Mouse (Mus musculus): ENCODE data around the gene Arhgef3. TPM values are rescaled to one million over a fixed set of nuclear protein-coding genes. Genes with fewer than 3 reads are reported as not detected.

Gene Arhgef3
- polyA plus RNA-seq, 1 experiment from 2014 or later = 19.6 TPM

DNA sequence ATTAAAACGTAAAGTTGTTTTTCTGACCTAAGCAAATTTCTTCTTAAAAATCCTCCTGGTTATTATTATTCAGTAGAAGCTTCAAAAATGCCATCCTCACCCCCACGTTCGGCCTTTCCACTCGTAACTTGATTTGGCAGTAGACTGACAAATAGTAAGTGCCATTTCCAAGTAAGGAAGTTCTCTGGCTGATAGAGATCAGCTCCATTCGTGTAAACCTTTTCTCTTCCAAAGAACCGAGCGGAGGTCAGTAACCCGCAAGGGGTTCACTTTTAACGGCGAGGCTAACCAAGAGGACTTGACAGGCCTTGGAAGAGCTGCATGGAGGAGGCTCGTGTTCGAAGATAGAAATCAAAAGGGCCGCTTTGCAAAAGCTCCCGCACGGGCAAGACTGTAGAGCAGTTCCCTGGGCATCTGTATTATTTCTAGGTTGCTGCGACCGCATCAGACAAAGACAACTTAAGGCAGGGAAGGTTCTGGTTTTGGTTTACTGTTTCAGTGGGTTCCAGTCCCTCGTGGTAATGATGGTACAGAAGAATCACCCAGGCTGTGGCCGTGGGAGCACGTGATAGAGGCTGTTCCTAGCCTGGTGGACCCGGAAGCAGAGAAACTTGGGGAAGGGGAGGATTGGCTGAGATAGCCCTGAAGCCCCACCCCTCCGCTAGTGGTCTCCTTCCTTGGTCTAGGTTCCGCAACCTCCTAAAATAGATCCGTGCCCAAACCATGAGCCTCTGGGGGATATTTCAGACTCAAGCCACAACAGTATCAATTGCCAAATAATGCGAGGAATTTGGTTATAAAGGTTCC, 117.5 kb downstream of the Arhgef3 start:
- Histone ChIP-seq H3K4me3 (ENCODE audit: low read length) (no peak overlapping the region), H3K4me2 (replicated peaks; ENCODE audit: low read depth, low read length) (no peak overlapping the region), H3K4me1 (ENCODE audit: insufficient read depth, low read length) (peaks cover 25% of the 10 kb centered on the region), H3K27me3 (ENCODE audit: insufficient read depth, low read length) (no peaks in the 10 kb centered on the region), H3K9ac (replicated peaks; ENCODE audit: low read length) (no peak overlapping the region), H3K36me3 (ENCODE audit: insufficient read depth, low read length) (no peaks in the 10 kb centered on the region), H3K9me3 (ENCODE audit: low read length) (no peaks in the 10 kb centered on the region), H3K27ac (ENCODE audit: low read length) (no peak overlapping the region)
- no peak for ATAC-seq (ENCODE audit: low FRiP score, low TSS enrichment)
- WGBS = 84% methylated on average over 25 of the region's 25 CpGs

DNA sequence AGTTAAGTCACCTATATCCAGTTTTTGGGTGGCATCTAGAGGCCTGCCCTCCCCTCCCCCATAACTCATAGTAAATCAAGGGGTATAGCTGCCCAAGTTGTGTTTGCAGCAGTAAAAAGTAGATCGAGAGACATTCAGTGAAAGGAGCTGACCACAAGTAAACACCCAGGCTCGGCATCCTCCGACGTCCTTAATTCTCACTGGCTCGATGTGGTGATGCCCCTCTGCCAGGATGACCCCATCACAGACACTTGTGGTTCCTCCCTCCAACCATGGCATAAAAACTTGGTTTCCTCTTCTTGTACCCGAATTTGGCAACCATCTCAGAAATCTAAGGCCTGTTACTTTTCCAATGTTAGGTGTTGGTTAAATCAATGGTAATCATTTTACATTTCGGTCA, 118.4 kb downstream of the Arhgef3 start:
- no peak overlapping the region for H3K27ac ChIP-seq (ENCODE audit: low read length)
- H3K9ac ChIP-seq (replicated peaks; ENCODE audit: low read length) = no peak overlapping the region
- WGBS = 79% methylated on average over 7 of the region's 7 CpGs
- no peak overlapping the region for H3K4me3 ChIP-seq (ENCODE audit: low read length)
- H3K4me2 ChIP-seq (replicated peaks; ENCODE audit: low read depth, low read length) = no peak overlapping the region
- no peaks in the 10 kb centered on the region for H3K36me3 ChIP-seq (ENCODE audit: insufficient read depth, low read length)
- no peaks in the 10 kb centered on the region for H3K9me3 ChIP-seq (ENCODE audit: low read length)
- H3K27me3 ChIP-seq (ENCODE audit: insufficient read depth, low read length) = no peaks in the 10 kb centered on the region
- H3K4me1 ChIP-seq (ENCODE audit: insufficient read depth, low read length) = peaks cover 33% of the 10 kb centered on the region
- no peak for ATAC-seq (ENCODE audit: low FRiP score, low TSS enrichment)

DNA sequence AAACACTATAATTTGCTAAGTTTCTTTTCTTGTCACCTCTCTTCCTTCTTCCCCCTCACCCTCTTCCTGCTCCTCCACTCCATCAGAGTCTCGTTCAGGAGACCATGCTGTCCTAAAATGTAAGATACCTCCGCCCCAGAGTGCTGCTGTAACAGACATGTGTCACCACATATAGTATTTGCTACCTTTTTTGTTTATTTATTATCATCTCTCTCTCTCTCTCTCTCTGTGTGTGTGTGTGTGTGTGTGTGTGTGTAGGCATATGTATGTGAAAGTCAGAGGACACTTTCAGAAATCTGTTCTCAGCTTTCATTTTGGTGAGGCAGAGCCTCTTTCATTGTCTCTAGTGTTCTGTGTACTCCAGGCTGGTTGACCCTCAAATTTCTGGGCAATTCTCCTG, 119.0 kb downstream of the Arhgef3 start:
- Histone ChIP-seq H3K9ac (replicated peaks; ENCODE audit: low read length) (no peak overlapping the region), H3K36me3 (ENCODE audit: insufficient read depth, low read length) (no peaks in the 10 kb centered on the region), H3K27me3 (ENCODE audit: insufficient read depth, low read length) (no peaks in the 10 kb centered on the region), H3K4me2 (replicated peaks; ENCODE audit: low read depth, low read length) (no peak overlapping the region), H3K27ac (ENCODE audit: low read length) (no peak overlapping the region), H3K4me1 (ENCODE audit: insufficient read depth, low read length) (peaks cover 36% of the 10 kb centered on the region), H3K4me3 (ENCODE audit: low read length) (no peak overlapping the region), H3K9me3 (ENCODE audit: low read length) (no peaks in the 10 kb centered on the region)
- no peak for ATAC-seq (ENCODE audit: low FRiP score, low TSS enrichment)
- 79% methylated on average over 2 of the region's 2 CpGs for WGBS

DNA sequence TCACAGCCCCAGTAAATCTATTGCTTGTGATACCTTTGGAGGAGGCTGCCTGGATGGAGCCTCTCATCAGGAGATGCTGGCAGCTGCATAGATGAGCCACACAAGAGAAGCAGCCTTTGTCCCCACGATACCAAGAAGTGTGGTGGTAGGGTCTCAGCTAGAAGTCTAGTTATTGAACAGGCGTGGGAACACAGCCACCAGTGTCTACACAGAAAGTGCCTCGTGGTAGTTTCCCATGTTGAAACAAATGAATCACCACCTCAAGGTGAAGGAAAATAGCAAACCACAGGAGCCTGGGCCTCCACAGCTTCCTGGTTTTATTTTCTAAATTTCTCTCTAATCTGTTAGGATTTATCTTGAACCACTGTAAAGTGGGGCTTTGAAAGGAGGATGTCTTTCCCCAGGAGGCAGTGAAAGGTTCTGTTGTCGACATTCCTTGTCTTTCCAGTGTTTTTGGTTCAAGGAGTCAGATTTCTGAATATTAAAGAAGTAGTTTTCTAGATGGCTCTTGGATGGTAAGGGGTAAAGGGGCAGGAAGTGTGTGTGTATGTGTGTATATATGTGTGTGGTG, 119.7 kb downstream of the Arhgef3 start:
- Histone ChIP-seq H3K4me3 (ENCODE audit: low read length) (no peak overlapping the region), H3K27ac (ENCODE audit: low read length) (no peak overlapping the region), H3K9me3 (ENCODE audit: low read length) (no peaks in the 10 kb centered on the region), H3K4me2 (replicated peaks; ENCODE audit: low read depth, low read length) (no peak overlapping the region), H3K27me3 (ENCODE audit: insufficient read depth, low read length) (no peaks in the 10 kb centered on the region), H3K9ac (replicated peaks; ENCODE audit: low read length) (no peak overlapping the region), H3K36me3 (ENCODE audit: insufficient read depth, low read length) (no peaks in the 10 kb centered on the region), H3K4me1 (ENCODE audit: insufficient read depth, low read length) (peaks cover 35% of the 10 kb centered on the region)
- WGBS = 74% methylated on average over 4 of the region's 4 CpGs
- no peak for ATAC-seq (ENCODE audit: low FRiP score, low TSS enrichment)

DNA sequence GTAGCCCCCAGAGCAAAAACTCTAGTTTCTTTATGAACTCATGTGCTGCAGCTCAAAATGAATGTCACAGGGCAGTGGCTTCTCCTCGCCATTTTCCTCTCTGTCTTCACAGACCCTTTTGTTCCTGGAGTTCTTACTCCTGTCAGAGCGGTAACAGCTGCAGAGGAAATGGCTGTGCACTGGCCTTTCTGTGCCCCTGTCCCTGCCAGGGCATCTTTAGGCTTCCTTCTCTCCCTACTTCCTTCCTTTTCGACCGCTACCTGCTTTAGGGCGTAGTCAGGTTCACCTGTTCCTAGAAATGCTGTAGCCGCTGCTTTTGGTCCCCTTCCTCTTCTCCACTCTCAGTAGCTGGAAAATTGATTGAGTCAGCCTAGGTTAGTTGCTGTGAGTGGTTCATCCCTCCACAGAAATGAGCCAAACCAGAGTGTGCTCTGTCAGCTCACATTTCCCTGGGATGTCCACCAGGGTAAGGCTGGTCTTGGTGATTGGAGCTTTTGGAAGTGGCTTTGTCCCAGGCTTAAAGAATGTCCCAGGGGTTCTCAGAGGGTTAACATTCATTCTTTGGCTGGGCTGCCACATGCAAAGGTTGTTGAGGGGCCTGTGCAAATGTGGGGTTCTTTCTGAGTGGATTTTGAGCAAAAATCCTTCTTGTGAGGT, 121.3 kb downstream of the Arhgef3 start:
- Histone ChIP-seq H3K9me3 (ENCODE audit: low read length) (no peaks in the 10 kb centered on the region), H3K27ac (ENCODE audit: low read length) (peak overlapping the region; percentile 59; the same call in 1 of the 2 replicates), H3K4me1 (ENCODE audit: insufficient read depth, low read length) (peaks cover 18% of the 10 kb centered on the region), H3K9ac (replicated peaks; ENCODE audit: low read length) (no peak overlapping the region), H3K27me3 (ENCODE audit: insufficient read depth, low read length) (no peaks in the 10 kb centered on the region), H3K4me2 (replicated peaks; ENCODE audit: low read depth, low read length) (no peak overlapping the region), H3K4me3 (ENCODE audit: low read length) (no peak overlapping the region), H3K36me3 (ENCODE audit: insufficient read depth, low read length) (no peaks in the 10 kb centered on the region)
- 68% methylated on average over 6 of the region's 6 CpGs for WGBS
- no peak for ATAC-seq (ENCODE audit: low FRiP score, low TSS enrichment)

DNA sequence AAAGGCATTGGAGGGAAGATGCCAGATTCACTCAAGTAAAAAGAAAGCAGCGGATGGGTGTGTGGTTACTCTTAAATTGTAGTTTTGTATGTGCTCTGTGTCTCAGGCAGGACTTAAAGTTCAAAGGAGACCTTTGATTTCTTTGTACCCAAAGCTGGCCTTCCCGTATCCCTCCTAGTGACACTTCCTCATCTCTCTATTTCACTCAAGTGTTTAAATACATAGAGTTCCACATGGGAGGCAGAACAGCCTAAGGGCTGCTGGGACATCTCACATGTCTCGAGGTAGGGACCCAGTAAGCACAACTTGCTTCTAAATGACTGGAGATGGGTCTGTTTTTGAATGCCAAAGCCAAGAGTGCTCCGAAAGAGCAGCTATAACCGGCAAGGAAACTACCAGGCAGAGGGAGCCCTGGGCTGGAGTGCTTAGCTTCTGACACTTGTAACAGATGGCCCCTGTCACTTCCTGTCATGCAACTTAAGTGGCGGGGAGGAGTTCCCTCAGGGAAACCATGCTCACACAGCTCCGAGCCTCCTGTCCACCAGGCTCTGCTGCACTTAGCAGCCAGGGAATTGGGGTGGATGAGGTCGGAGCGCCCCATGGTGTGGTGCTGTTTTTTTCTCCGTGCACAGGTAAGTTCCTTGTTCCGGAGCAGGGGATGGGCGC, 123.0 kb downstream of the Arhgef3 start:
- Histone ChIP-seq H3K27me3 (ENCODE audit: insufficient read depth, low read length) (no peaks in the 10 kb centered on the region), H3K27ac (ENCODE audit: low read length) (peak overlapping the region; percentile 65), H3K36me3 (ENCODE audit: insufficient read depth, low read length) (no peaks in the 10 kb centered on the region), H3K4me2 (replicated peaks; ENCODE audit: low read depth, low read length) (peak overlapping the region; percentile 43), H3K9me3 (ENCODE audit: low read length) (no peaks in the 10 kb centered on the region), H3K4me1 (ENCODE audit: insufficient read depth, low read length) (peaks cover 11% of the 10 kb centered on the region), H3K9ac (replicated peaks; ENCODE audit: low read length) (peak overlapping the region; percentile 7; the same call in 1 of the 2 replicates), H3K4me3 (ENCODE audit: low read length) (peak overlapping the region; percentile 38)
- 17% methylated on average over 12 of the region's 12 CpGs for WGBS
- peak; percentile 93 for ATAC-seq (ENCODE audit: low FRiP score, low TSS enrichment)

DNA sequence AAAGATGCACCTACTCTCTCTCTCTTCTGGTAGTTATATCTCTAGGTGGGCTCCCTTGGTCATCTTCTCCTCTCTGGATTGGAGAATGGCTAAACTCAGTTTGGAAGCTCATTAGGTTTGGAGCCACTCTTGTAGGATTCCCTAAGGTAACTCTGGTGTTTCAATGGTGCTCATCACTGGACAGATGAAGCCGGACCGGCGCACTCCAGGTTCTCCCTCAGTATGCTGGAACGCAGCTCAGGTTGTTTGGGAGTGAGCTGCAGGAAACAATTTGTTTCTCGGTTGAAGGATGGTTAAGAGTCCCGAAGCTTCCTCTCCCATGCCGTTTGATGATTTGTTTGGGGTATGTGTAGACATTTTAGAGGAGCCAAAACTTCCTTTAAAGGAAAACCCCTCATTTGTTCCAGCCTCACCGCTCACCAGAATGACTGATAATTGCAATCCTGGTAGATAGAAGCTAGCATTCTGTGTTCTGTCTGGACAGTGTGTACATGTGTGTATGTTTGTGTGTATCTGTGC, 124.0 kb downstream of the Arhgef3 start:
- peak overlapping the region; percentile 18 for H3K9ac ChIP-seq (replicated peaks; ENCODE audit: low read length)
- H3K4me2 ChIP-seq (replicated peaks; ENCODE audit: low read depth, low read length) = peak overlapping the region; percentile 43
- H3K9me3 ChIP-seq (ENCODE audit: low read length) = no peaks in the 10 kb centered on the region
- H3K4me1 ChIP-seq (ENCODE audit: insufficient read depth, low read length) = peaks cover 11% of the 10 kb centered on the region
- H3K27me3 ChIP-seq (ENCODE audit: insufficient read depth, low read length) = no peaks in the 10 kb centered on the region
- no peak for ATAC-seq (ENCODE audit: low FRiP score, low TSS enrichment)
- peak overlapping the region; percentile 38 for H3K4me3 ChIP-seq (ENCODE audit: low read length)
- peak overlapping the region; percentile 65; the same call in 1 of the 2 replicates for H3K27ac ChIP-seq (ENCODE audit: low read length)
- no peaks in the 10 kb centered on the region for H3K36me3 ChIP-seq (ENCODE audit: insufficient read depth, low read length)
- WGBS = 74% methylated on average over 8 of the region's 8 CpGs

DNA sequence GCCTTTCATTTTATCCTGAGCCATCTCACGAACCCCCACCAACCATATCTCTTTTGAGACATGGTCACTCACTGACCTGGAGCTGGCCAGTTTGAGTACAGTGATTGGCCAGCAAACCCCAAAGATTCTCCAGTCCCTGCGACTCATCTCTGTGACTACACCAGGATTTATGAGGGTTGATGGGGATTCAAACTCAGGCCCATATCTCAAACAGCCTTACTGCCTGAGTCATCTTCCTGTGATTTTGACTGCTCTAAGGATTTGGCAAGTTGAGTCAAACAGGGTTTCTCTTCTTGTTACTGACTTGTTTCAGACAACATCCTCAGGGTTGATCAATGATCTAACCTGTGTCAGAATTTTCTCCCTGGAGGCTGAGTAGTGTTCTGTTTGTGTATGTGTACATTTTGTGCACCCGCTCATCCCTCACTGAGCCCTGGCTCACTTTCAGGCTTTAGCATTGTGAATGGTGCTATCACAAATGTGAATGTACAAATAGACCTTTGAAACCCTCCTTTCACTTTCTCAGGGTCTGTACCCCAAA, 124.9 kb downstream of the Arhgef3 start:
- Histone ChIP-seq H3K4me1 (ENCODE audit: insufficient read depth, low read length) (peaks cover 11% of the 10 kb centered on the region), H3K4me2 (replicated peaks; ENCODE audit: low read depth, low read length) (peak overlapping the region; percentile 43), H3K9me3 (ENCODE audit: low read length) (no peaks in the 10 kb centered on the region), H3K36me3 (ENCODE audit: insufficient read depth, low read length) (no peaks in the 10 kb centered on the region), H3K9ac (replicated peaks; ENCODE audit: low read length) (no peak overlapping the region), H3K27me3 (ENCODE audit: insufficient read depth, low read length) (no peaks in the 10 kb centered on the region), H3K27ac (ENCODE audit: low read length) (no peak overlapping the region), H3K4me3 (ENCODE audit: low read length) (0 out of 2 replicates have a peak overlapping the region, but pooled peaks have one; percentile 38)
- WGBS = 72% methylated on average over 3 of the region's 3 CpGs
- ATAC-seq (ENCODE audit: low FRiP score, low TSS enrichment) = no peak

DNA sequence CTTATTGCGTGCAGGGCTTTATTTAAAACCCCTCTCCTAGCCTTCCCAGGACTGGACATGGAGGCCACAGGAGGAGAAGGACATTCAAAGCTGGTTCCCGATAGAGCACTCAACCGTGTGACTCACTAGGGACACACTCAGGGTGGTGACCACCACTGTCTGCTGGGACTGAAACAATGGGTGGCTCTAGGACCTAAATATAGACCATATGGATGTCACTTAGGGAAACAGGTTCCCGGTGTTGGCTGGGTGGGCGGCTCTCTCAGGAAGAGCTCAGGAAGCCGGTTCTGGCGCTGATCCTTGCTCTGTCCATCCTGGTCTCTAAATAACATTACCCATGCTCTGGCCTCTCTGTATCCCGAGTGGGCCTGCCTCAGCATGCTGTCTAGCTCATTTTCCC, 127.6 kb downstream of the Arhgef3 start:
- ATAC-seq (ENCODE audit: low FRiP score, low TSS enrichment) = 0 out of 2 replicates have a peak, but pooled peaks have one; percentile 15
- Histone ChIP-seq H3K4me2 (replicated peaks; ENCODE audit: low read depth, low read length) (no peak overlapping the region), H3K4me1 (ENCODE audit: insufficient read depth, low read length) (peaks cover 15% of the 10 kb centered on the region), H3K4me3 (ENCODE audit: low read length) (no peak overlapping the region), H3K9me3 (ENCODE audit: low read length) (no peaks in the 10 kb centered on the region), H3K36me3 (ENCODE audit: insufficient read depth, low read length) (no peaks in the 10 kb centered on the region), H3K27me3 (ENCODE audit: insufficient read depth, low read length) (no peaks in the 10 kb centered on the region), H3K9ac (replicated peaks; ENCODE audit: low read length) (no peak overlapping the region), H3K27ac (ENCODE audit: low read length) (peak overlapping the region; percentile 55; the same call in 1 of the 2 replicates)
- WGBS = 82% methylated on average over 8 of the region's 8 CpGs
